Mouse (Mus musculus): ENCODE measurements at regions not wholly inside any gene's neighbourhood (a gene's known extent, or its start where the extent isn't known, plus 50 kb on each side); places are given as distances from the start of the nearest gene placed in this dataset.

DNA sequence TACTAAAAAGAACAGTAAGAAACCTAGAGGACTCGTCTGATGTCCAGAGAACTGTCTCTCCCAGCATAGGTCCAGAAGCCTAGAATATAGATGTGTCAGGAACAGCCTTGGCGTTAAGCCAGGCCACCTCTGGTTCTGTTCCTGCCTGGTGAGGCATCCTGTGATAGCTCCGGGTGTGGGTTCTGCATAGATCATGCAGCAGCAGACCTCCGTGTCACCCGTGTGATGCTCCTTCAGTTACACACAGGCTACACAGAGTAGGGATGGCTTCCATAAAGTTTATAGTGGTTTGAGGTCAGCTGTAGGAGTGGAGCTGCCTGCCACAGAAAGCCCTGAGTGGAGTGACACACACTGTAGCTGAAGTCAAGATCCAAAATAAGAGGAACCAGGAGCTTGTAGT is 163.6 kb upstream of the Stt3b start:
- H3K9me3 ChIP-seq, result 0 out of 2 replicates have a peak, but pooled peaks cover 8% of the 10 kb centered on the region
- no peak for TF ChIP-seq GATA1 (IDR thresholded peaks at IDR 0.05; ENCODE audit: borderline replicate concordance, low read length)
- TF ChIP-seq FLI1 (IDR thresholded peaks at IDR 0.05; ENCODE audit: low read length), result no peak
- H3K4me1 ChIP-seq, result peaks cover 41% of the 10 kb centered on the region
- peaks cover 10% of the 10 kb centered on the region for H3K27me3 ChIP-seq (replicated peaks)
- H3K4me3 ChIP-seq (replicated peaks), result no peak overlapping the region
- no peaks in the 10 kb centered on the region for H3K36me3 ChIP-seq (replicated peaks; ENCODE audit: low read length)

GRCm38 (mm10) chr9:115474342-115474741 is 164.1 kb upstream of the Stt3b start:
- Histone ChIP-seq H3K9me3 (0 out of 2 replicates have a peak, but pooled peaks cover 7% of the 10 kb centered on the region), H3K4me3 (replicated peaks) (no peak overlapping the region), H3K27me3 (replicated peaks) (peaks cover 10% of the 10 kb centered on the region), H3K36me3 (replicated peaks; ENCODE audit: low read length) (no peaks in the 10 kb centered on the region), H3K4me1 (peaks cover 40% of the 10 kb centered on the region)
- TF ChIP-seq GATA1 (IDR thresholded peaks at IDR 0.05; ENCODE audit: borderline replicate concordance, low read length), result no peak
- no peak for TF ChIP-seq FLI1 (IDR thresholded peaks at IDR 0.05; ENCODE audit: low read length)

DNA sequence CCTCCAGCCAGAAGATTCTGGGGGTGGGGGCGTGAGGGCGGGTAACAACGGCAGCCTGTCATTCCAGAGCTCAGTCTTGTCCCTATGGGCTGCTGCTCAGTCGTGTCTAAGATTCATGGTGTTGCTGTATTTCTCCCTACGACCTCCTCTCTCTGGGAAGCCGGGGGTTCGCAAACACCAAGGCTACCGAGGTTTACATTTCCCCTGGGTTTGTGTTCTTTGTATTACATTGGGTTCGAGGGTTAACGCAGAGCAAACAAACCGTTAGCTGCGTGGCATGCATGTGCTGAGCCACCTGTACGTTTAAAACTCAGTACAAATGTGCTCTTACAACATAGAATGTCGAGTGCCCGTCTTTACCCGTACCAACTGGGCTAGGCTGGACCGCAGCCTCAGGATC is 166.0 kb upstream of the Stt3b start:
- Histone ChIP-seq H3K9me3 (no peaks in the 10 kb centered on the region), H3K36me3 (replicated peaks; ENCODE audit: low read length) (no peaks in the 10 kb centered on the region), H3K4me3 (replicated peaks) (no peak overlapping the region), H3K27me3 (replicated peaks) (peaks cover 11% of the 10 kb centered on the region), H3K4me1 (peaks cover 55% of the 10 kb centered on the region)
- no peak for TF ChIP-seq GATA1 (IDR thresholded peaks at IDR 0.05; ENCODE audit: borderline replicate concordance, low read length)
- no peak for TF ChIP-seq FLI1 (IDR thresholded peaks at IDR 0.05; ENCODE audit: low read length)

DNA sequence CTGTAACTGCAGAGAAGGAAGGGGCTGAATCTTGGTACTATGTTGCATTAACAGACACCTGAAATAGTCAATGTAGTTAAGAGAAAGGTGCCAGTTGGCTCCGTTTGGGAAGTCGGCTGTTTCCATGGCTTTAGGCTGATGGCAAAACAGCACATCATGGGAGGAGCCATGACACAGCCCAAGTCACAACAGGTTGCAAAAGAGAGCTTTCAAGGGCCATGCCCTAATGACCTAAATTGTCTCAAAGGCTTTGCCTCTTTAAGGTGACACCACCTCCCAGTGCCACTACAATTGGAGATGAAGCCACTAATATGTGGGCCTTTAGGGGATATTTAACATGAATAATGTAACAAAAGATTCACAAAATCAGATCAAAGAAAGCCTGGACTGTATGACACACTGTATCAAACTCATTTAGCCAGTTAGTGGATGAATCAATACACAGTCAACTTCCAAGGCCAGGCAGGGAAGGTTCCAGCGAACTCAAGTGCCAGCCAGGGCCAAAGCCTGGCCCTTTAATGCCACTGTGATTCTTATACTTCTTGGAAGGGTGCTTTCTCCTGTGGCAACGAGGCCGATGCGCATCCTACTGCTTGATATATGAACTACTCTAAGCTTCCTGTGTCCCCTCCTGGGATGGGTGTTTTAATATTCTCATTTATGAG is 167.5 kb upstream of the Stt3b start:
- H3K4me1 ChIP-seq, result peaks cover 70% of the 10 kb centered on the region
- peaks cover 11% of the 10 kb centered on the region for H3K27me3 ChIP-seq (replicated peaks)
- H3K36me3 ChIP-seq (replicated peaks; ENCODE audit: low read length), result no peaks in the 10 kb centered on the region
- H3K9me3 ChIP-seq, result no peaks in the 10 kb centered on the region
- no peak overlapping the region for H3K4me3 ChIP-seq (replicated peaks)
- no peak for TF ChIP-seq GATA1 (IDR thresholded peaks at IDR 0.05; ENCODE audit: borderline replicate concordance, low read length)
- TF ChIP-seq FLI1 (IDR thresholded peaks at IDR 0.05; ENCODE audit: low read length), result no peak

GRCm38 (mm10) chr9:115478946-115479345 is 168.7 kb upstream of the Stt3b start:
- Histone ChIP-seq H3K36me3 (replicated peaks; ENCODE audit: low read length) (no peaks in the 10 kb centered on the region), H3K27me3 (replicated peaks) (peaks cover 11% of the 10 kb centered on the region), H3K4me1 (peaks cover 70% of the 10 kb centered on the region), H3K9me3 (no peaks in the 10 kb centered on the region), H3K4me3 (replicated peaks) (no peak overlapping the region)
- TF ChIP-seq FLI1 (IDR thresholded peaks at IDR 0.05; ENCODE audit: low read length), result no peak
- no peak for TF ChIP-seq GATA1 (IDR thresholded peaks at IDR 0.05; ENCODE audit: borderline replicate concordance, low read length)

- H3K9me3 ChIP-seq, result no peaks in the 10 kb centered on the region
- TF ChIP-seq FLI1 (IDR thresholded peaks at IDR 0.05; ENCODE audit: low read length), result no peak
- no peak for TF ChIP-seq GATA1 (IDR thresholded peaks at IDR 0.05; ENCODE audit: borderline replicate concordance, low read length)
- H3K4me1 ChIP-seq, result peaks cover 64% of the 10 kb centered on the region
- H3K4me3 ChIP-seq (replicated peaks), result no peak overlapping the region
- no peaks in the 10 kb centered on the region for H3K36me3 ChIP-seq (replicated peaks; ENCODE audit: low read length)
- H3K27me3 ChIP-seq (replicated peaks), result peaks cover 11% of the 10 kb centered on the region
These were observed 171.0 kb upstream of the Stt3b start for GRCm38 (mm10) chr9:115481176-115481575.

DNA sequence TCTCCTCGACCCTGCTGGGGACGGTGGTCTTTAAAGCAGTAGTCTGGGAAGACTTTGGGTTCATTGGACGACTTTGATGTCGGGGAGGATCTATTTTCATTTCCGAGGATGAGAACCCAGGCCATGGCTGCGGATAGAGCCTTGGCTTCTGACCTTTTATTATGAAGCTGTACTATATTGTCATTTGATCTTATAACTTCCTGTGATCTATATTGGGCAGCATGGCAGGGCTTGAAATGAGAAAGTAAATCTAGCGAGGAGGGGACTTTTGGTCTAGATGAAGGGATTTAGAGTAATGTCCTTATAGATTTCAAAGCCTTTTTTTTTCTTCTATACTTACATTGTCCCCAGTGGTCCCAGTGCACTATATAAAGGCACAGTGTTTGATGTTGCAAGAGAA is 172.8 kb upstream of the Stt3b start:
- no peak for TF ChIP-seq FLI1 (IDR thresholded peaks at IDR 0.05; ENCODE audit: low read length)
- no peak for TF ChIP-seq GATA1 (IDR thresholded peaks at IDR 0.05; ENCODE audit: borderline replicate concordance, low read length)
- no peaks in the 10 kb centered on the region for H3K9me3 ChIP-seq
- peaks cover 70% of the 10 kb centered on the region for H3K4me1 ChIP-seq
- no peaks in the 10 kb centered on the region for H3K36me3 ChIP-seq (replicated peaks; ENCODE audit: low read length)
- H3K27me3 ChIP-seq (replicated peaks), result peaks cover 10% of the 10 kb centered on the region
- no peak overlapping the region for H3K4me3 ChIP-seq (replicated peaks)

DNA sequence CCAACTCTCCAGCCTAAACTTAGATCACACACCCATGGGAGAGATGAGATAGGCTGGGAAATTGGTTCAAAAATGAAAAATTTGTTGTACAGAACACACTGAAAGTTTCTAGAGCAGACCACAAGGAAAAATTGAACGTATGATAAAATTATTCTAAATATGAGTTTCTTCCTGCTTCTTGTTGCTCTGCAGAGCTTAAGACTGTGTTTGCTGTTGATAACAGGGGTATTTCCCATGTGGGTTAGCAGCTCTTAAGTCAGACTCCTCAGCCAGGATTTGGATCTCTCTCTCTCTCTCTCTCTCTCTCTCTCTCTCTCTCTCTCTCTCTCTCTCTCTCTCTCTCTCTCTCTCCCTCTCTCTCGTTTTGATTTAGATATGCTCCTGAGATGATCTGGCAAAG is 173.5 kb upstream of the Stt3b start:
- Histone ChIP-seq H3K4me1 (peaks cover 73% of the 10 kb centered on the region), H3K36me3 (replicated peaks; ENCODE audit: low read length) (no peaks in the 10 kb centered on the region), H3K27me3 (replicated peaks) (peaks cover 14% of the 10 kb centered on the region), H3K4me3 (replicated peaks) (no peak overlapping the region), H3K9me3 (no peaks in the 10 kb centered on the region)
- TF ChIP-seq FLI1 (IDR thresholded peaks at IDR 0.05; ENCODE audit: low read length) (no peak), GATA1 (IDR thresholded peaks at IDR 0.05; ENCODE audit: borderline replicate concordance, low read length) (no peak)

DNA sequence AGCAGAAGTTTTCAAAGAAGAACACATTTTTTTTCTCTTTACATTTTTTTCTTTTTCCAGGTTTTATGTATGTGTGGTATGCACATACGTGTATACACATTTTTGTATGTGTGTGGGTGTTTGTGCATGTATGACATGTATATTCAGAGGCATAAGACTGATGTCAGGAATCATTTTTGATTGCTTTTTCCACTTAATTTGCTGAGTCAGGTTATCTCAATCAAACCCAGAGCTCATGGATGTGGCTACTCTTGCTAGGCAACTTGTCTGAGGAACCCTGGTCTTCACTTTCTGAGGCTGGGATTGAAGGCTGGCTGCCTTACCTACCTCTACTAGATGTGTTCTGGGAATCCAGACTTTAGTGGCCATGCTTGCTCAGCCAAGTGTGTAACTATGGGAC is 174.2 kb upstream of the Stt3b start:
- TF ChIP-seq GATA1 (IDR thresholded peaks at IDR 0.05; ENCODE audit: borderline replicate concordance, low read length), result no peak
- TF ChIP-seq FLI1 (IDR thresholded peaks at IDR 0.05; ENCODE audit: low read length), result no peak
- no peaks in the 10 kb centered on the region for H3K9me3 ChIP-seq
- H3K27me3 ChIP-seq (replicated peaks), result peaks cover 19% of the 10 kb centered on the region
- H3K4me1 ChIP-seq, result peaks cover 75% of the 10 kb centered on the region
- no peak overlapping the region for H3K4me3 ChIP-seq (replicated peaks)
- no peaks in the 10 kb centered on the region for H3K36me3 ChIP-seq (replicated peaks; ENCODE audit: low read length)

- Histone ChIP-seq H3K27me3 (replicated peaks) (peaks cover 19% of the 10 kb centered on the region), H3K4me3 (replicated peaks) (no peak overlapping the region), H3K36me3 (replicated peaks; ENCODE audit: low read length) (no peaks in the 10 kb centered on the region), H3K4me1 (peaks cover 72% of the 10 kb centered on the region), H3K9me3 (no peaks in the 10 kb centered on the region)
- TF ChIP-seq FLI1 (IDR thresholded peaks at IDR 0.05; ENCODE audit: low read length) (no peak), GATA1 (IDR thresholded peaks at IDR 0.05; ENCODE audit: borderline replicate concordance, low read length) (no peak)
These were observed 175.0 kb upstream of the Stt3b start for GRCm38 (mm10) chr9:115485219-115485618.
